Comparison of ENCODE assay signal across 27 mouse cellular contexts in the genomic region with DNA sequence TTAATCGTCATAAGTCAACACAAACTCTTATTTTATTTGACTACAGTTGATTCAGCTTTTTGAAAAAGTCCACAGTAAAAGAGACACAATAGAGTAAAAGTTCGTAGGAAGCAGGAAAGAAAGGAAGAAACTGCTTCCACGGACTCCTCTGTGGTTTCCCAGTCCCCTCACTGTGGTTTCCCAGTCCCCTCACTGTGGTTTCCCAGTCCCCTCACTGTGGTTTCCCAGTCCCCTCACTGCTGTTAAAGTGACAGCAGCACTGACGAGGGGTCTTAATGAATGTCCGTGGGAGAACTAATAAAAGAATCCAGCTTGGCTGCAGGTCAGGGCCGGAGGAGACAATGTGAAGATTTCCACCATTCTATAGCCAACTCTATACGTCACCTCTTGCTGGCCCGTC. TPM values are rescaled to one million over a fixed set of nuclear protein-coding genes. Genes with fewer than 3 reads are reported as not detected.
A peak's percentile ranks its signal among the peaks of the same experiment; 100 is the strongest.
DNase-seq lines count a peak whose midpoint lies in the region; ATAC-seq lines count a peak whose summit lies in the region.
"Had no signal": no experiment of that assay in that cellular context is flagged by ENCODE, and none has a peak within 500 bp of the region (broad histone marks: within the 10 kb centered on the region; RNA-seq: fewer than 3 reads in every experiment).

No protein-coding gene starts in this region.

- no peaks in the 10 kb centered on the region for H3K27me3 ChIP-seq in limb, embryonic 13.5 days
- H3K27me3 ChIP-seq in limb, embryonic 10.5 days (ENCODE audit: low read depth, poor library complexity, severe bottlenecking) = no peaks in the 10 kb centered on the region
- no peaks in the 10 kb centered on the region for H3K27me3 ChIP-seq in heart, embryonic 12.5 days (replicated peaks)
- H3K27me3 ChIP-seq: embryonic facial prominence, embryonic 12.5 days; forebrain, embryonic 12.5 days; forebrain, embryonic 15.5 days; heart, embryonic 13.5 days; hindbrain, embryonic 13.5 days had no signal

- no peaks in the 10 kb centered on the region for H3K36me3 ChIP-seq in limb, embryonic 13.5 days
- no peaks in the 10 kb centered on the region for H3K36me3 ChIP-seq in limb, embryonic 10.5 days
- no peaks in the 10 kb centered on the region for H3K36me3 ChIP-seq in heart, embryonic 12.5 days
- H3K36me3 ChIP-seq: embryonic facial prominence, embryonic 12.5 days; forebrain, embryonic 12.5 days; forebrain, embryonic 15.5 days; heart, embryonic 13.5 days; hindbrain, embryonic 13.5 days had no signal

- no peak for ATAC-seq in limb, embryonic 13.5 days (ENCODE audit: low FRiP score, low read depth)
- ATAC-seq in hematopoietic stem cell, adult 5-6 weeks (replicated peaks in 1 of 2; ENCODE audit: insufficient read depth in 1 of 2, low FRiP score in 2 of 2, low TSS enrichment in 1 of 2, low read depth in 1 of 2, poor library complexity in 2 of 2, severe bottlenecking in 2 of 2) = peak; percentile 40 to 42
- ATAC-seq in megakaryocyte progenitor cell, adult 5-6 weeks (replicated peaks; ENCODE audit: poor library complexity) = 0 out of 2 replicates have a peak, but pooled peaks have one; percentile 20
- ATAC-seq in heart, embryonic 12.5 days (ENCODE audit: insufficient number of reproducible peaks, low FRiP score) = no peak
- ATAC-seq: activated CD4-positive, CD25-positive, alpha-beta regulatory T cell, adult 4 months; CD4-positive, CD25-positive, alpha-beta regulatory T cell, adult 4 months; forebrain, embryonic 15.5 days; hindbrain, embryonic 16.5 days; inflammation-experienced regulatory T-cells, adult 6 months; intestine, embryonic 16.5 days had no signal

- H3K4me3 ChIP-seq in limb, embryonic 13.5 days = no peak overlapping the region
- H3K4me3 ChIP-seq in limb, embryonic 10.5 days = no peak overlapping the region
- H3K4me3 ChIP-seq in heart, embryonic 12.5 days = no peak overlapping the region
- H3K4me3 ChIP-seq: embryonic facial prominence, embryonic 12.5 days; erythroblast, embryonic 14.5 days; forebrain, embryonic 12.5 days; forebrain, embryonic 15.5 days; heart, embryonic 13.5 days; hindbrain, embryonic 13.5 days had no signal

- no peak for DNase-seq in limb, embryonic 10.5 days (ENCODE audit: low spot score)
- DNase-seq in lung, postnatal 36 days = no peak
- DNase-seq: adrenal gland, adult 8-10 months; adrenal gland, postnatal 25 days; cerebellum, adult 11-12 months; cerebellum, adult 8-10 months; cerebellum, postnatal 36 days; gastrocnemius, postnatal 14 days; heart, adult 18-20 months; heart, postnatal 14 days; heart, postnatal 4 days had no signal

- H3K4me1 ChIP-seq in limb, embryonic 13.5 days = peaks cover 23% of the 10 kb centered on the region
- peaks cover 6% of the 10 kb centered on the region for H3K4me1 ChIP-seq in limb, embryonic 10.5 days
- no peaks in the 10 kb centered on the region for H3K4me1 ChIP-seq in heart, embryonic 12.5 days (replicated peaks)
- H3K4me1 ChIP-seq: forebrain, embryonic 12.5 days; forebrain, embryonic 15.5 days; heart, embryonic 13.5 days; hindbrain, embryonic 13.5 days had no signal

- H3K9ac ChIP-seq in limb, embryonic 13.5 days = no peak overlapping the region
- no peak overlapping the region for H3K9ac ChIP-seq in heart, embryonic 12.5 days
- H3K9ac ChIP-seq: embryonic facial prominence, embryonic 12.5 days; forebrain, embryonic 12.5 days; forebrain, embryonic 15.5 days; heart, embryonic 13.5 days; hindbrain, embryonic 13.5 days had no signal

- WGBS in limb, embryonic 13.5 days = 60% methylated on average over 8 of the region's 8 CpGs
- 78% methylated on average over 8 of the region's 8 CpGs for WGBS in limb, embryonic 10.5 days
- 71% methylated on average over 8 of the region's 8 CpGs for WGBS in heart, embryonic 12.5 days

- H3K9me3 ChIP-seq in limb, embryonic 13.5 days = no peaks in the 10 kb centered on the region
- no peaks in the 10 kb centered on the region for H3K9me3 ChIP-seq in limb, embryonic 10.5 days (replicated peaks)
- H3K9me3 ChIP-seq in heart, embryonic 12.5 days (replicated peaks) = no peaks in the 10 kb centered on the region
- H3K9me3 ChIP-seq: embryonic facial prominence, embryonic 12.5 days; forebrain, embryonic 12.5 days; forebrain, embryonic 15.5 days; heart, embryonic 13.5 days; hindbrain, embryonic 13.5 days had no signal

- peak overlapping the region; percentile 39; the same call in 1 of the 2 replicates for H3K27ac ChIP-seq in limb, embryonic 13.5 days
- H3K27ac ChIP-seq in limb, embryonic 10.5 days = no peak overlapping the region
- H3K27ac ChIP-seq in heart, embryonic 12.5 days (ENCODE audit: poor library complexity, severe bottlenecking) = no peak overlapping the region
- H3K27ac ChIP-seq: embryonic facial prominence, embryonic 12.5 days; forebrain, embryonic 12.5 days; forebrain, embryonic 15.5 days; heart, embryonic 13.5 days; hindbrain, embryonic 13.5 days had no signal

- no peak overlapping the region for H3K4me2 ChIP-seq in limb, embryonic 13.5 days (replicated peaks)
- H3K4me2 ChIP-seq in heart, embryonic 12.5 days = no peak overlapping the region
- H3K4me2 ChIP-seq: embryonic facial prominence, embryonic 12.5 days; forebrain, embryonic 12.5 days; forebrain, embryonic 15.5 days; heart, embryonic 13.5 days; hindbrain, embryonic 13.5 days had no signal

RNA-seq across cellular contexts. Expression of a gene that starts 39.4 kb away (rescaled TPM):
- 10.2 and 12.8 TPM in 2 replicates for polyA plus RNA-seq in limb, embryonic 13.5 days (2015; fragmentation: Nextera tagmentation; extraction: Ambion mirVana)
- polyA plus RNA-seq in limb, embryonic 10.5 days (2016; fragmentation: Nextera tagmentation; extraction: Ambion mirVana) = 0.73 and 1.0 TPM in 2 replicates
- total RNA-seq in hematopoietic stem cell, adult 5-6 weeks (2017) = not detected in 2 replicates
- not detected in 2 replicates for total RNA-seq in megakaryocyte progenitor cell, adult 5-6 weeks (2015)
- not detected in 2 replicates for total RNA-seq in megakaryocyte progenitor cell, adult 5-6 weeks (2017)
- polyA plus RNA-seq in heart, embryonic 12.5 days (2016; fragmentation: Nextera tagmentation; extraction: Ambion mirVana) = 0.46 and 0.80 TPM in 2 replicates
- total RNA-seq: adrenal gland, adult 8-10 months; MEL had no signal
- polyA plus RNA-seq: activated CD4-positive, CD25-positive, alpha-beta regulatory T cell, adult 4 months; CD4-positive, CD25-positive, alpha-beta regulatory T cell, adult 4 months; erythroblast, embryonic 14.5 days had no signal

Comparison
In these comparisons a context has a peak if more than half of its experiments do, and no peak if none do; other contexts are left out.
1. ATAC-seq: peak in hematopoietic stem cell, adult 5-6 weeks (2 of 2) and megakaryocyte progenitor cell, adult 5-6 weeks (single experiment); none in limb, embryonic 13.5 days (single experiment) and heart, embryonic 12.5 days (single experiment).